Mouse (Mus musculus) liver, embryonic 14.5 days (tissue): ENCODE data around the gene Mif4gd.

Experiments
- CTCF ChIP-seq: IDR thresholded peaks from 2 replicates; pipeline ENCODE4 v1.5.1; 2016; ENCODE audit warnings: antibody characterized with exemption, low read depth, control low read depth
- EP300 ChIP-seq: IDR thresholded peaks from 2 replicates; pipeline ENCODE4 v1.6.1; 2016; ENCODE audit warnings: antibody characterized with exemption, low read depth

- TF ChIP-seq CTCF (no peak), EP300 (no peak)
Measured at GRCm38 (mm10) chr11:115640311-115640828, 27.6 kb upstream of the Mif4gd start.
